Mouse (Mus musculus) gastrocnemius, adult 2 months (tissue): ENCODE results near the gene Tyw1. TPM values are rescaled to one million over a fixed set of nuclear protein-coding genes. Genes with fewer than 3 reads are reported as not detected.
A peak's percentile ranks its signal among the peaks of the same experiment; 100 is the strongest.

Source experiments
- DNase-seq: peaks from one replicate; pipeline ENCODE4 v3.0.0; 2022
- H3K27ac ChIP-seq: fragments of 200-600 bp; 2 replicates; pipeline ENCODE4 v1.8.1; 2022; ENCODE audit warnings: mild to moderate bottlenecking
- H3K4me3 ChIP-seq: fragments of 200-600 bp; 2 replicates; pipeline ENCODE4 v1.8.1; 2022; ENCODE audit warnings: mild to moderate bottlenecking, moderate library complexity
- CTCF ChIP-seq: fragments of 200-600 bp; IDR thresholded peaks from 2 replicates; pipeline ENCODE4 v1.8.1; 2022; ENCODE audit warnings: antibody characterized with exemption, mild to moderate bottlenecking, moderate library complexity
- intact Hi-C: fragments of 180-260 bp; cut with DNase I; formaldehyde crosslinking; loops from one replicate; pipeline ENCODE4 v1.15.1; 2025
- long read RNA-seq, 2 experiments: library from polyadenylated mRNA; stranded (forward); transcript quantifications; one replicate each; pipeline ENCODE4 v2.0.0; 2021
- total RNA-seq, 2 experiments: library from RNA; stranded (reverse); gene quantifications; 2 replicates each; pipeline ENCODE4 v1.2.3; 2021

Gene Tyw1
- total RNA-seq = 1 to 10 TPM; 9.5 TPM
- long read RNA-seq, experiment 1, transcript Tyw1-201 (16 exons, 3,044 nt) = major isoform, 17 of 24 reads
- long read RNA-seq, experiment 1, partial matches to known transcripts = 2 of 24 reads
- long read RNA-seq, experiment 1, other reads (novel, unspliced or antisense) = 5 of 24 reads
- long read RNA-seq, experiment 2, transcript Tyw1-201 (16 exons, 3,044 nt) = major isoform, 23 of 30 reads
- long read RNA-seq, experiment 2, partial matches to known transcripts = 2 of 30 reads
- long read RNA-seq, experiment 2, other reads (novel, unspliced or antisense) = 5 of 30 reads

DNA sequence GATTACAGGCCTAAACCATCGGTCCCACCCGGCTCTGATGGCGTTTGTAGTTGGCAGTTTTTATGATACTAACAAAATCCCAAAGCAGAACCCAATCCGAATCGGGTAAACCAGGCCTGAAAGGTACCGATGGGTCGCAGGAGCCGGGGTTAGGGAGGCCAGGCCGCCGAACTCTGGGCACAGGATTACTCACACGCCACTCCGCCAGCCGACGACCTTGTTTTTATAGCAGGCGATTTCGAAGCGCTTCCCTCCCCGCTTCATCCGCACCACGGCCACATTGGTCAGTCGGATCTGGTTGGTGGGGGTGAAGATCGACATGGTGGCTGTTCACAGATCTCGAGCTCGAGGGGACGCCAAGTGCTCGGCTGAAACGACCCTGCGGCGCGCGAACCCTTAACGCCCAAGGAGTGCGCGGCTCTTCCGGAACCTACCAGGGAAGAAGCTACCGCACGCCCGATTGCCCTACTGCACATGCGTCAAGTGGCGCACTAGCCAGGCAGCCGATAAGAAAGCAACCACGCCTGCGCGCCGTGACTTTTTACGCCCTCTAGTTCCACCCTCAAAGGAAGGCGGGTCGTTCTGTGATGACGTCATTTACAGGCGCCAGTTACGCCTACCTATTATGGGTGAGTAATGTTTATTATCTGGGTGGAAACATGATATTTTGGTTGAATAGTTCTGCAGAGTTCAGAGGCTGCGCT lies at the start of gene Tyw1, which contains the start of gene Sbds:
Gene Tyw1, plus strand, starts transcription at position 603 of the 704 bp plus-strand sequence.
Gene Sbds, minus strand, starts transcription at position 514 of the 704 bp plus-strand sequence.
- TF ChIP-seq CTCF = no peak
- intact Hi-C loops = no loop called here
- peak; percentile 99 for DNase-seq
- peak within 1 kb of the TSS; percentile 98 for H3K27ac ChIP-seq
- H3K4me3 ChIP-seq = peak within 1 kb of the TSS; percentile 95

- intact Hi-C loops = no loop called here
- Histone ChIP-seq H3K27ac (0 out of 2 replicates have a peak overlapping the region, but pooled peaks have one; percentile 10), H3K4me3 (no peak overlapping the region)
- TF ChIP-seq CTCF = no peak
- DNase-seq = no peak
Observed at GRCm38 (mm10) chr5:130207299-130207698, 48.1 kb upstream of the Tyw1 start.

GRCm38 (mm10) chr5:130212956-130213355 lies 42.5 kb upstream of the Tyw1 start:
- intact Hi-C loops = no loop called here
- DNase-seq = no peak
- H3K4me3 ChIP-seq = no peak overlapping the region
- TF ChIP-seq CTCF = no peak
- no peak overlapping the region for H3K27ac ChIP-seq

GRCm38 (mm10) chr5:130216781-130217180 lies 38.6 kb upstream of the Tyw1 start, which contains the start of gene Tmem248:
Gene Tmem248 (plus strand): TSS chr5:130217081.
- peak; percentile 33; the same call in 1 of the 2 replicates for TF ChIP-seq CTCF
- H3K4me3 ChIP-seq = no peak within 1 kb of the TSS
- DNase-seq = no peak
- intact Hi-C loops = no loop called here
- no peak within 1 kb of the TSS for H3K27ac ChIP-seq

GRCm38 (mm10) chr5:130217406-130217805 lies 38.0 kb upstream of the Tyw1 start:
- H3K27ac ChIP-seq = no peak overlapping the region
- intact Hi-C loops = no loop called here

DNA sequence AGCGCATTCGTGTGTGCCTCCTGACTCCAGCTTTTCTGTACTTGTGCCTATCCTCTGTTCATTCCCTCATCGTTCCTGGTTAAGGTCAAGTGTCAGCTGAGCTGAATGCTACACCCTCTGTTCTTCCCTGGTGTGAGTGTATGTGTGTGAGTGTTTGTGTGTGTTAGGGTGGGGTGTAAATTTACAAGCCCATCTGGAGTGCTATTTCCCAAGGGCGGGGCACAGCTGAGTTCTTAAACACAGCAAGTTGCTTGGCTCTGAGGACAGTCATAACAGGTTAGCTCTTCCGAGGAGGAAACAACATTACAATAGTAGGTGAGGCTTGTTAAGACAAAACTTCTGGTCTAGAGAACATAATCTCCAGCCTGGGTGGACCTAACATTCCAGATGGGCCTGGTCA lies 37.1 kb upstream of the Tyw1 start:
- Histone ChIP-seq H3K4me3 (no peak overlapping the region), H3K27ac (no peak overlapping the region)
- no peak for TF ChIP-seq CTCF
- no peak for DNase-seq
- intact Hi-C loops = loop anchor here (2.0 kb wide), 1 partner anchor 44 kb away; no protein-coding TSS in a partner anchor

More at GRCm38 (mm10) chr5:130217406-130217805, 38.0 kb upstream of the Tyw1 start:
- H3K4me3 ChIP-seq = no peak overlapping the region
- DNase-seq = no peak
- no peak for TF ChIP-seq CTCF

DNA sequence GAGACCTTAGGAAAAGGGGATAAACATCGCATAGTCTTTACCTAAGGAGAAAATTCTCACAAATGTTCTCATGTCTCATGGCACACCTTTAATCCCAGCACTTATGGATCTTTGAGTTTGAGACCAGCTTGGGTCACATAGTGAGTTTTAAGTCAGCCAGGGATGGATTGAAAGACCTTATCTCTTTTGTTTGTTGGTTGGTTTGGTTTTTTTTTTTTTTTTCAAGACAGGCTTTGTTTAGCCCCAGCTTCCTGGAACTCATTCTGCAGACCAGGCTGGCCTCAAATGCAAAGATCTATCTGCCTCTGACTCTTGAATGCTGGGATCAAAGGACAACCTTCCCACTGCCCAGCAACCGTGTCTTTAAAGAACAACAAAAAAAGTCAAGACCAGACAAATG lies 34.1 kb upstream of the Tyw1 start:
- H3K27ac ChIP-seq = peak overlapping the region; percentile 94
- no peak for TF ChIP-seq CTCF
- DNase-seq = no peak
- H3K4me3 ChIP-seq = peak overlapping the region; percentile 100
- intact Hi-C loops = no loop called here

- no peak for DNase-seq
- Histone ChIP-seq H3K4me3 (peak overlapping the region; percentile 100), H3K27ac (peak overlapping the region; percentile 94)
- no peak for TF ChIP-seq CTCF
- intact Hi-C loops = no loop called here
Observed at GRCm38 (mm10) chr5:130221760-130222145, 33.7 kb upstream of the Tyw1 start.

DNA sequence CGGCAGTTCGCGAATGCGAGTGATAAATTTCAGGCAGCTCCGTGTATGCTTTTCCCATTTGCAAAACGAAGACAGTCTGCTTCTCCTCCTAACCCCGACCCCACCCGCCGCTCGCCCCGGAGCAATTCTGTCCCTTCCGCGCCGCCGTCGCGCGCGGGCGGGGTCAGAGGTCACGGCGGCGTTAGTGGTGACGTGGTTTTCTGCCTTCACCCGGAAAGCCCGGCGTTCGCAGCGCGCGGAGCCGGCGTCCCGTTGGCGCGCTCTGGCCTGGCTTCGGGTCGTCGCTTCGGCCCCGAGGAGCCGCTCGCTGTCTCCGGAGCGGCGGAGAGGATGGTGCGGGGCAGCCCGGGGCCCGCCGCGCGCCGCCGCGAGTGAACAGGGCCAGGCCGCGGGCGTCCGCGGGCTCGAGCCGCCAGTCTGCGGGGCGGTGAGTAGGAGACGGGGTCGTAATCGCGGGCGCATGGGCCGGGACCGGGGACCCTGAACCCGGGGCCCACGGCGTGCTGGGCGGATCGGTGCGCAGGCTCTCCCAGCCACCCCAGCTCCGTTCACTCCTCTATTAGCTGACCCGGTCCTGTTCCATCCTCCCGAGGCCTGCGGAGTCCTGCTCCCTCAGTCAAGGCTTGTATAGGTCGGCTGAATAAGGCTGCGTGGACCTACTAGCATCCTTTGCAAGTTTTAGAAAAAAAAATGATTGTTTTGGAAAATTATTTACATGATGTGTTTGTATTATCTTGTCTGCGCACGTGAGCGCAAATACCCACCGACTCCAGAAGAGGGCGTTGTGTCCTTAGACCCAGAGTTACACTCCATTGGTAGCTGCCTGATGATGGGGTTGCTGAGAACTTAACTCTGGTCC lies 33.0 kb upstream of the Tyw1 start:
- intact Hi-C loops = no loop called here
- H3K4me3 ChIP-seq = peak overlapping the region; percentile 100
- TF ChIP-seq CTCF = peak; percentile 49
- peak overlapping the region; percentile 94 for H3K27ac ChIP-seq
- peak; percentile 96 for DNase-seq

GRCm38 (mm10) chr5:130226790-130227189 lies 28.6 kb upstream of the Tyw1 start:
- no peak for DNase-seq
- Histone ChIP-seq H3K27ac (no peak overlapping the region; the same call in 1 of the 2 replicates), H3K4me3 (no peak overlapping the region)
- intact Hi-C loops = no loop called here
- no peak for TF ChIP-seq CTCF

DNA sequence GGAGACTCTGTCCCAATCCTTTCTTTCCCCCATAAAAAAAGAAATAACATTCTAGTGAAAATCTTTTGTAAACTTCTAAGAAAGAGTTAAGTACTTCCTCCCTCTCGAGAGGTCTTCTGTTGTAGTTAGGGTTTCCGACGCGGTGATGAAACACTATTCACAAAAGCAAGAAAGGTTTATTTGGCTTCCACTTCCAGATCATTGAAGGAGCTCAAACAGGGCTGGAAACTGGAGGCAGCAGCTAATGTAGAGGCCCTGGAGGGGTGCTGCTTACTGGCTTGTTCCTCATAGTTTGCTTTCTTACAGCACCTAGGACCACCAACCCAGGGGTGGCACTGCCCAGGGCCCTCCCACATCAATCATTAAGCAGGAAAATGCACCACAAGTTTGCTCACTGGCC lies 27.3 kb upstream of the Tyw1 start:
- H3K27ac ChIP-seq = no peak overlapping the region
- intact Hi-C loops = no loop called here
- no peak overlapping the region for H3K4me3 ChIP-seq
- DNase-seq = no peak
- no peak for TF ChIP-seq CTCF

DNA sequence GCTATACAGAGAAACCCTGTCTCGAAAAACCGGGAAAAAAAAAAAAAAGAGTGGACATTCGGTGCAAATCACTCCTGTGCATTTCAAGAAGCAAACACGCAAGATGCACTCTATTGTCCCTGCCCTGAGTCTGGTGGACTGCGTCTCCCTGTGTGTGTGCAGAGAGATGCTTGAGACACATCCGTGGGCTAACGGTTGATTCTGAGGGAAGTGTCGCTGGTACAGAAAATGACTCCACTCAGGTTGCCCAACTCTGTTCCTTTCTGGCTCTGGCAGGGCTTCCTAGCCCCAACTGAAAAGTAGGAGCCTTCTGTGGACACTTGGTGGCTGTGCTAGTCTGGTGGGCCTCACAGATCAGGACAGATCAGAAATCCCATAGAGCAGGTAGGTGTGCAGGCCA lies 19.1 kb upstream of the Tyw1 start:
- TF ChIP-seq CTCF = no peak
- no peak overlapping the region for H3K4me3 ChIP-seq
- no peak overlapping the region for H3K27ac ChIP-seq
- no peak for DNase-seq
- intact Hi-C loops = no loop called here
